Mouse (Mus musculus): ENCODE results near the gene Tpcn2. TPM values are rescaled to one million over a fixed set of nuclear protein-coding genes. Genes with fewer than 3 reads are reported as not detected.

Gene Tpcn2
- polyA plus RNA-seq, 1 experiment from 2014 or later, result 0.95 TPM

GRCm38 (mm10) chr7:145147973-145148698, 135.7 kb downstream of the Tpcn2 start:
- Histone ChIP-seq H3K9ac (replicated peaks; ENCODE audit: low read depth, low read length) (no peak overlapping the region), H3K9me3 (ENCODE audit: control insufficient read depth, low read length) (no peaks in the 10 kb centered on the region), H3K27ac (ENCODE audit: low read depth, low read length) (no peak overlapping the region), H3K4me3 (ENCODE audit: low read depth, low read length) (no peak overlapping the region), H3K4me1 (ENCODE audit: control insufficient read depth, insufficient read depth, low read length) (no peaks in the 10 kb centered on the region), H3K27me3 (ENCODE audit: control insufficient read depth, insufficient read depth, low read length) (no peaks in the 10 kb centered on the region), H3K36me3 (ENCODE audit: control insufficient read depth, insufficient read depth, low read length) (no peaks in the 10 kb centered on the region), H3K4me2 (ENCODE audit: low read depth, low read length) (no peak overlapping the region)
- WGBS, result 87% methylated on average over 5 of the region's 5 CpGs
- ATAC-seq (ENCODE audit: low read depth), result no peak

GRCm38 (mm10) chr7:145146252-145146930, 137.4 kb downstream of the Tpcn2 start:
- no peaks in the 10 kb centered on the region for H3K4me1 ChIP-seq (ENCODE audit: control insufficient read depth, insufficient read depth, low read length)
- no peaks in the 10 kb centered on the region for H3K9me3 ChIP-seq (ENCODE audit: control insufficient read depth, low read length)
- H3K36me3 ChIP-seq (ENCODE audit: control insufficient read depth, insufficient read depth, low read length), result no peaks in the 10 kb centered on the region
- no peak overlapping the region for H3K4me3 ChIP-seq (ENCODE audit: low read depth, low read length)
- ATAC-seq (ENCODE audit: low read depth), result no peak
- no peak overlapping the region for H3K9ac ChIP-seq (replicated peaks; ENCODE audit: low read depth, low read length)
- no peak overlapping the region for H3K27ac ChIP-seq (ENCODE audit: low read depth, low read length)
- no peaks in the 10 kb centered on the region for H3K27me3 ChIP-seq (ENCODE audit: control insufficient read depth, insufficient read depth, low read length)
- no peak overlapping the region for H3K4me2 ChIP-seq (ENCODE audit: low read depth, low read length)

- Histone ChIP-seq H3K4me2 (ENCODE audit: low read depth, low read length) (no peak overlapping the region), H3K27ac (ENCODE audit: low read depth, low read length) (no peak overlapping the region), H3K27me3 (ENCODE audit: control insufficient read depth, insufficient read depth, low read length) (no peaks in the 10 kb centered on the region), H3K9ac (replicated peaks; ENCODE audit: low read depth, low read length) (no peak overlapping the region), H3K4me1 (ENCODE audit: control insufficient read depth, insufficient read depth, low read length) (no peaks in the 10 kb centered on the region), H3K9me3 (ENCODE audit: control insufficient read depth, low read length) (no peaks in the 10 kb centered on the region), H3K36me3 (ENCODE audit: control insufficient read depth, insufficient read depth, low read length) (no peaks in the 10 kb centered on the region), H3K4me3 (ENCODE audit: low read depth, low read length) (no peak overlapping the region)
- WGBS, result 61% methylated on average over 3 of the region's 3 CpGs
- ATAC-seq (ENCODE audit: low read depth), result no peak
These were observed 140.2 kb downstream of the Tpcn2 start for GRCm38 (mm10) chr7:145143502-145144070.

- Histone ChIP-seq H3K27me3 (ENCODE audit: control insufficient read depth, insufficient read depth, low read length) (no peaks in the 10 kb centered on the region), H3K27ac (ENCODE audit: low read depth, low read length) (no peak overlapping the region), H3K9me3 (ENCODE audit: control insufficient read depth, low read length) (no peaks in the 10 kb centered on the region), H3K36me3 (ENCODE audit: control insufficient read depth, insufficient read depth, low read length) (no peaks in the 10 kb centered on the region), H3K9ac (replicated peaks; ENCODE audit: low read depth, low read length) (no peak overlapping the region), H3K4me3 (ENCODE audit: low read depth, low read length) (no peak overlapping the region), H3K4me1 (ENCODE audit: control insufficient read depth, insufficient read depth, low read length) (no peaks in the 10 kb centered on the region), H3K4me2 (ENCODE audit: low read depth, low read length) (no peak overlapping the region)
- no peak for ATAC-seq (ENCODE audit: low read depth)
- WGBS, result 73% methylated on average over 2 of the region's 2 CpGs
These were observed 143.2 kb downstream of the Tpcn2 start for GRCm38 (mm10) chr7:145140656-145141055.

GRCm38 (mm10) chr7:145139576-145139975, 144.2 kb downstream of the Tpcn2 start:
- Histone ChIP-seq H3K9me3 (ENCODE audit: control insufficient read depth, low read length) (no peaks in the 10 kb centered on the region), H3K27ac (ENCODE audit: low read depth, low read length) (no peak overlapping the region), H3K4me2 (ENCODE audit: low read depth, low read length) (no peak overlapping the region), H3K36me3 (ENCODE audit: control insufficient read depth, insufficient read depth, low read length) (no peaks in the 10 kb centered on the region), H3K4me1 (ENCODE audit: control insufficient read depth, insufficient read depth, low read length) (no peaks in the 10 kb centered on the region), H3K4me3 (ENCODE audit: low read depth, low read length) (no peak overlapping the region), H3K27me3 (ENCODE audit: control insufficient read depth, insufficient read depth, low read length) (no peaks in the 10 kb centered on the region), H3K9ac (replicated peaks; ENCODE audit: low read depth, low read length) (no peak overlapping the region)
- ATAC-seq (ENCODE audit: low read depth), result no peak
- WGBS, result 92% methylated on average over 3 of the region's 3 CpGs

GRCm38 (mm10) chr7:145139100-145139499, 144.7 kb downstream of the Tpcn2 start:
- H3K4me2 ChIP-seq (ENCODE audit: low read depth, low read length), result no peak overlapping the region
- ATAC-seq (ENCODE audit: low read depth), result no peak
- no peaks in the 10 kb centered on the region for H3K27me3 ChIP-seq (ENCODE audit: control insufficient read depth, insufficient read depth, low read length)
- no peak overlapping the region for H3K9ac ChIP-seq (replicated peaks; ENCODE audit: low read depth, low read length)
- no peaks in the 10 kb centered on the region for H3K36me3 ChIP-seq (ENCODE audit: control insufficient read depth, insufficient read depth, low read length)
- no peak overlapping the region for H3K27ac ChIP-seq (ENCODE audit: low read depth, low read length)
- H3K4me3 ChIP-seq (ENCODE audit: low read depth, low read length), result no peak overlapping the region
- no peaks in the 10 kb centered on the region for H3K9me3 ChIP-seq (ENCODE audit: control insufficient read depth, low read length)
- 86% methylated on average over 1 of the region's 1 CpGs for WGBS
- no peaks in the 10 kb centered on the region for H3K4me1 ChIP-seq (ENCODE audit: control insufficient read depth, insufficient read depth, low read length)

GRCm38 (mm10) chr7:145137871-145138270, 145.9 kb downstream of the Tpcn2 start:
- 92% methylated on average over 1 of the region's 1 CpGs for WGBS
- Histone ChIP-seq H3K27ac (ENCODE audit: low read depth, low read length) (no peak overlapping the region), H3K9ac (replicated peaks; ENCODE audit: low read depth, low read length) (no peak overlapping the region), H3K36me3 (ENCODE audit: control insufficient read depth, insufficient read depth, low read length) (no peaks in the 10 kb centered on the region), H3K4me1 (ENCODE audit: control insufficient read depth, insufficient read depth, low read length) (no peaks in the 10 kb centered on the region), H3K27me3 (ENCODE audit: control insufficient read depth, insufficient read depth, low read length) (no peaks in the 10 kb centered on the region), H3K4me3 (ENCODE audit: low read depth, low read length) (no peak overlapping the region), H3K4me2 (ENCODE audit: low read depth, low read length) (no peak overlapping the region), H3K9me3 (ENCODE audit: control insufficient read depth, low read length) (no peaks in the 10 kb centered on the region)
- ATAC-seq (ENCODE audit: low read depth), result no peak

GRCm38 (mm10) chr7:145136831-145137230, 147.0 kb downstream of the Tpcn2 start:
- ATAC-seq (ENCODE audit: low read depth), result no peak
- H3K4me1 ChIP-seq (ENCODE audit: control insufficient read depth, insufficient read depth, low read length), result no peaks in the 10 kb centered on the region
- no peak overlapping the region for H3K4me2 ChIP-seq (ENCODE audit: low read depth, low read length)
- WGBS, result 95% methylated on average over 4 of the region's 4 CpGs
- no peak overlapping the region for H3K9ac ChIP-seq (replicated peaks; ENCODE audit: low read depth, low read length)
- no peak overlapping the region for H3K4me3 ChIP-seq (ENCODE audit: low read depth, low read length)
- H3K9me3 ChIP-seq (ENCODE audit: control insufficient read depth, low read length), result no peaks in the 10 kb centered on the region
- no peaks in the 10 kb centered on the region for H3K36me3 ChIP-seq (ENCODE audit: control insufficient read depth, insufficient read depth, low read length)
- H3K27ac ChIP-seq (ENCODE audit: low read depth, low read length), result no peak overlapping the region
- H3K27me3 ChIP-seq (ENCODE audit: control insufficient read depth, insufficient read depth, low read length), result no peaks in the 10 kb centered on the region
